Mouse (Mus musculus) midbrain, embryonic 15.5 days (tissue): Measurements from ENCODE around the gene Gli3. TPM values are rescaled to one million over a fixed set of nuclear protein-coding genes. Genes with fewer than 3 reads are reported as not detected.

Experiments used
- ATAC-seq: fragments of 200-750 bp; cut with Nextera tagmentation; replicated peaks from 2 replicates; pipeline ENCODE4 v1.8.0; 2017; ENCODE audit warnings: moderate TSS enrichment
- H3K27ac ChIP-seq: fragments of 300-500 bp; sonication (generic); 2 replicates; pipeline ENCODE4 v1.5.1; 2015; ENCODE audit warnings: mild to moderate bottlenecking, inconsistent platforms
- H3K27me3 ChIP-seq: fragments of 300-500 bp; sonication (generic); replicated peaks from 2 replicates; pipeline ENCODE4 v1.6.1; 2015; ENCODE audit warnings: inconsistent platforms
- H3K36me3 ChIP-seq: fragments of 300-500 bp; sonication (generic); replicated peaks from 2 replicates; pipeline ENCODE4 v1.6.1; 2015; ENCODE audit warnings: inconsistent platforms
- H3K4me1 ChIP-seq: fragments of 300-500 bp; sonication (generic); 2 replicates; pipeline ENCODE4 v1.6.1; 2015; ENCODE audit warnings: inconsistent platforms
- H3K4me2 ChIP-seq: fragments of 300-500 bp; sonication (generic); 2 replicates; pipeline ENCODE4 v1.6.1; 2015; ENCODE audit warnings: inconsistent platforms, mild to moderate bottlenecking, moderate library complexity
- H3K4me3 ChIP-seq: fragments of 300-500 bp; sonication (generic); 2 replicates; pipeline ENCODE4 v1.5.1; 2015; ENCODE audit warnings: mild to moderate bottlenecking, inconsistent platforms
- H3K9ac ChIP-seq: fragments of 300-500 bp; sonication (generic); 2 replicates; pipeline ENCODE4 v1.6.1; 2015; ENCODE audit warnings: mild to moderate bottlenecking, inconsistent platforms
- H3K9me3 ChIP-seq: fragments of 300-500 bp; sonication (generic); 2 replicates; pipeline ENCODE4 v1.6.1; 2016; ENCODE audit warnings: inconsistent platforms
- WGBS: fragments of 180-500 bp; shearing (Covaris S2); methylation state at CpG from one replicate; pipeline ENCODE4 v1.1.7; 2015; ENCODE audit warnings: mixed read lengths; 5-methylcytosine and 5-hydroxymethylcytosine counted together
- polyA plus RNA-seq: library from polyadenylated mRNA; unstranded; fragments of >200 nt; fragmentation: Nextera tagmentation; extraction: Ambion mirVana; gene quantifications from 2 replicates; pipeline ENCODE4 v1.2.1, GENCODE M21; 2015

Gli3 gene
- polyA plus RNA-seq, 1 experiment from 2014 or later = 7.7 TPM

DNA sequence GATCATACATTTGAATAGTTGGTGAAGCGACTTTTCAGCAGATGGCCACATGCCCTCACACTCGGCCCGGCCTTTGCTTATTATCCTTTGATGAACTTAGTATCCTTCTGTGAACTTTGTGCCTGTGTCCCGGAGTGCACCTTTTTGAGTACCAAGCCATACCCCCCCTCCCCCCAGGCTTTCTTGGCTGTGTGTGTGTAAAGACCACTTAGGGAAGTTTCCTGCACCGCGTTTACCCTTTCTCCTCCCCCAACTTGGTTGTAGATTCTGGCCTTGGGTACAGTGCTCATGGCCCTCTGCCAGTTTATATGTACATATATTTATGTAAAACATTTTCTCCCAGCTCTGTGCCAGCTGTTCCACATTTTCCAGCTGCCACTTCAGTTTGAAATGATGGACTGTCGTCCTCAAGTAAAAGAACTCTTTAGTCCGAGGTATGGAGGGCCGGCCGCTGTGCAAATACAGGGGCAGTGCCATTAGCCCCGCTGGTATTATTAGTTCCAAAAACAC lies 1.8 kb downstream of the Gli3 start:
- Histone ChIP-seq H3K27ac (peak overlapping the region; percentile 70; the same call in 1 of the 2 replicates), H3K36me3 (no peaks in the 10 kb centered on the region), H3K4me1 (peaks cover 37% of the 10 kb centered on the region), H3K4me2 (peak overlapping the region; percentile 90), H3K9ac (peak overlapping the region; percentile 47; the same call in 1 of the 2 replicates), H3K9me3 (no peaks in the 10 kb centered on the region), H3K27me3 (peaks cover 10% of the 10 kb centered on the region; the same call in 1 of the 2 replicates), H3K4me3 (peak overlapping the region; percentile 63)
- no peak for ATAC-seq
- WGBS = 1% methylated on average over 11 of the region's 11 CpGs

DNA sequence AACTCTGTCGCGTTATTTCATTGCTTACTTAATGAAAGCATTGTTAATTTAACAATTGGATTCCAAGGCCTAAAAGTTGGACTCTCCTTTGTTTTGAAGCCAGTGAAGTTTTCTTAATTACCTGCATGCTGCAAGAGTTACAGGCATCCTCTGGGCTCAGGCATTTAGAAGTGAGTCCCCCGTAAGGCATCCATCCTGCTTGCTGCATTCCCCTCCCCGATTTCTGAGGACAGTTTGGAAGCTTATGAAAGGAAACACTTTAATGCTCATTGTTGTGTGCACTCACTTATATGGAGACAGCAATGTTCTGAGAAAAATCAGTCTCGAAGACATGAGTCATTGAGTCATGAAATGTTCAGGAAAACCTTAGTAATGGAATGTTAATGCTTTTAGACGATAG lies 3.5 kb downstream of the Gli3 start:
- Histone ChIP-seq H3K9me3 (no peaks in the 10 kb centered on the region), H3K4me1 (peaks cover 45% of the 10 kb centered on the region), H3K4me2 (peak overlapping the region; percentile 90), H3K4me3 (peak overlapping the region; percentile 8), H3K36me3 (no peaks in the 10 kb centered on the region), H3K27me3 (0 out of 2 replicates have a peak, but pooled peaks cover 10% of the 10 kb centered on the region), H3K9ac (no peak overlapping the region), H3K27ac (no peak overlapping the region)
- 19% methylated on average over 6 of the region's 6 CpGs for WGBS
- no peak for ATAC-seq

GRCm38 (mm10) chr13:15467409-15467808 lies 4.4 kb downstream of the Gli3 start:
- Histone ChIP-seq H3K36me3 (no peaks in the 10 kb centered on the region), H3K27ac (no peak overlapping the region), H3K27me3 (0 out of 2 replicates have a peak, but pooled peaks cover 7% of the 10 kb centered on the region), H3K4me3 (no peak overlapping the region), H3K9me3 (no peaks in the 10 kb centered on the region), H3K4me1 (peaks cover 41% of the 10 kb centered on the region), H3K9ac (no peak overlapping the region), H3K4me2 (peak overlapping the region; percentile 90)
- WGBS = 15% methylated on average over 3 of the region's 3 CpGs
- ATAC-seq = no peak

DNA sequence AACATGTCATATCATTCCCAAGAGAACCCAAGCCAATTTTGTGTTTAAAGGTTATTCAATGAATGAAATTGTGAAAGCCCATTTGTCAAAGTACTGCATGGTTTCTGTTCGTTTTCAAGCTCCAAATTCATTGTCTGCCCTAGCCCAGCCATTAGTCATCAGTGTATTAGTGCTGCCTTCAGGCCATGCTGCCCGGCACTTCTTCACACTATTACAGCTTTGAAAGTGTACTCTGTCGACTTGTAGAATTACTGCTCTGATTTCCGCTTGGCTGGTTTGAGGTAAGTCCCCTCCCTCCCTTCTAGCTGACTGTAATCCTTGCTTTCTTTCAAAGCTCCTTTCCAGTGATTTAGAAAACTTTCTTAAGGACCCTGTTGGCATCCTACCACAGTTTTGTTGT lies 5.4 kb downstream of the Gli3 start:
- H3K9ac ChIP-seq = no peak overlapping the region
- H3K27ac ChIP-seq = no peak overlapping the region
- no peak for ATAC-seq
- peaks cover 33% of the 10 kb centered on the region for H3K4me1 ChIP-seq
- peak overlapping the region; percentile 90 for H3K4me2 ChIP-seq
- no peaks in the 10 kb centered on the region for H3K36me3 ChIP-seq
- 25% methylated on average over 4 of the region's 4 CpGs for WGBS
- H3K4me3 ChIP-seq = no peak overlapping the region
- H3K9me3 ChIP-seq = no peaks in the 10 kb centered on the region
- H3K27me3 ChIP-seq = 0 out of 2 replicates have a peak, but pooled peaks cover 3% of the 10 kb centered on the region

- Histone ChIP-seq H3K36me3 (no peaks in the 10 kb centered on the region), H3K9ac (no peak overlapping the region), H3K4me1 (peaks cover 20% of the 10 kb centered on the region), H3K27ac (no peak overlapping the region), H3K4me3 (no peak overlapping the region), H3K4me2 (no peak overlapping the region), H3K9me3 (no peaks in the 10 kb centered on the region), H3K27me3 (no peaks in the 10 kb centered on the region)
- no peak for ATAC-seq
- 54% methylated on average over 3 of the region's 3 CpGs for WGBS
Measured at GRCm38 (mm10) chr13:15470056-15470455, 7.0 kb downstream of the Gli3 start.

GRCm38 (mm10) chr13:15472712-15473111 lies 9.7 kb downstream of the Gli3 start:
- Histone ChIP-seq H3K27me3 (no peaks in the 10 kb centered on the region), H3K9me3 (no peaks in the 10 kb centered on the region), H3K4me2 (no peak overlapping the region), H3K36me3 (no peaks in the 10 kb centered on the region), H3K4me1 (peaks cover 16% of the 10 kb centered on the region; the same call in 1 of the 2 replicates), H3K9ac (no peak overlapping the region), H3K4me3 (no peak overlapping the region), H3K27ac (no peak overlapping the region)
- 67% methylated on average over 3 of the region's 3 CpGs for WGBS
- no peak for ATAC-seq

DNA sequence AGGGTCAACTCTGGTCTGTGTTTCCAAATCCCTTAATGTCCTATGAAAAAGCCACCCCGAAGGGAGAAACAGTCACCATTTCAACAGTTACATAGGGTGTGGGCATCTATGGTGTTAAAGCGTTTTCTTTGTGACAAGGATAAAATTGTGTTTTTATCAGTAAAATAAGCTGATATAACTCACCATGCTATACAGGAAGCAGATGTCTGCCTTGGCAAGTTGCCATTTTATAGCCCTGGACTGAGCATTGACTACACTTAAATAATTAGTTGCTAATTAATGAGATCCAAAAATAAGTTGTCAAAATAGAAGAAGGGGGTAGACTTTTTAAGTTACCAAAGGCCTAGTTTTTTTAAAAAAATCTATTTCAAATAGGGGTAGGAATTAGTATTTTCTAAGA lies 11.4 kb downstream of the Gli3 start:
- Histone ChIP-seq H3K9me3 (no peaks in the 10 kb centered on the region), H3K4me2 (no peak overlapping the region), H3K27me3 (no peaks in the 10 kb centered on the region), H3K4me3 (no peak overlapping the region), H3K9ac (no peak overlapping the region), H3K36me3 (no peaks in the 10 kb centered on the region), H3K27ac (no peak overlapping the region), H3K4me1 (peaks cover 8% of the 10 kb centered on the region; the same call in 1 of the 2 replicates)
- no peak for ATAC-seq
- 56% methylated on average over 2 of the region's 2 CpGs for WGBS

GRCm38 (mm10) chr13:15486033-15486891 lies 23.2 kb downstream of the Gli3 start:
- H3K36me3 ChIP-seq = no peaks in the 10 kb centered on the region
- no peaks in the 10 kb centered on the region for H3K27me3 ChIP-seq
- H3K4me3 ChIP-seq = no peak overlapping the region
- ATAC-seq = peak; percentile 73
- WGBS = 13% methylated on average over 14 of the region's 14 CpGs
- H3K9me3 ChIP-seq = no peaks in the 10 kb centered on the region
- peak overlapping the region; percentile 18; the same call in 1 of the 2 replicates for H3K27ac ChIP-seq
- H3K4me2 ChIP-seq = peak overlapping the region; percentile 2; the same call in 1 of the 2 replicates
- H3K9ac ChIP-seq = no peak overlapping the region
- peaks cover 17% of the 10 kb centered on the region; the same call in 1 of the 2 replicates for H3K4me1 ChIP-seq

DNA sequence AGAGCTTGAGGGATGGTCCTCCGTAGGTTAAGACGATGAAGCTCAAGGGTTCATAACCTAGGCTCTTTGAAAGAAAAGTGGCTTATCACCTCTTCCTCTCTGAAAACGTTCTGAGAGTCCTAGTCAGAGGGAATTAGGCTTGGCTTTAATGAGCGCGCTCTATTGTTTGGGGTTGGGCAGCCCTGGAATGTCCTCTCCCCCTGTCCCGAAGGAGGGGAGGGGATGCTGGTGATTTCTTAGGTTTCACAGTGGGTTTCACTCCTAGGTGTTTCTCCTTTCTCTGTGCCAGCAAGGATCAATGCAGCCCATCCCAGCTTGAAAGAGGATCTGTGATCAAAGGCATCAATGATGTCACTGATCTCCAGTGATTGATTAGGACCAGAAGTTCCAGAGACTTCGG lies 24.3 kb downstream of the Gli3 start:
- Histone ChIP-seq H3K9me3 (no peaks in the 10 kb centered on the region), H3K4me2 (no peak overlapping the region), H3K9ac (no peak overlapping the region), H3K27ac (no peak overlapping the region), H3K36me3 (no peaks in the 10 kb centered on the region), H3K4me1 (peaks cover 17% of the 10 kb centered on the region; the same call in 1 of the 2 replicates), H3K4me3 (no peak overlapping the region), H3K27me3 (no peaks in the 10 kb centered on the region)
- WGBS = 10% methylated on average over 7 of the region's 7 CpGs
- ATAC-seq = no peak

DNA sequence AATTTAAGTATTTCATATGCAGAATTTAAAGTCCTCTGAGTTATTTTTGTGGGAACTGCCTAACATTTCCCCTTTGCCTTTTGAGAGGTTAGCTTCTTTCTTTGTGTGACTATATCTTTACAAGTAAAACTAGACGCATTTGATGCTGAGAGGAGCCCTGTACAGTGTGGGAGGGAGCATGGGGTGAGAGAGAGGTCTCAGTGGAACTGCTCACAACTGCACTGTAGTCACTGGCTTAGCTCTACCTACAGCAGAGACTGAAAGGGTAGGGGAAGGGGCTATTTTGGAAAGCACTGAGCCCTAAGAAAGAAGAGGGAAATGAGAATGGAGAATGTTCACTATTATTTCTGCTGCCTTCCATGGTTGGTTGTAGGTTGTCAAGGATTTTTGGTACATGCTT lies 25.0 kb downstream of the Gli3 start:
- H3K4me2 ChIP-seq = no peak overlapping the region
- 27% methylated on average over 1 of the region's 1 CpGs for WGBS
- no peaks in the 10 kb centered on the region for H3K27me3 ChIP-seq
- H3K4me3 ChIP-seq = no peak overlapping the region
- peaks cover 17% of the 10 kb centered on the region; the same call in 1 of the 2 replicates for H3K4me1 ChIP-seq
- ATAC-seq = no peak
- no peaks in the 10 kb centered on the region for H3K36me3 ChIP-seq
- H3K9ac ChIP-seq = no peak overlapping the region
- no peaks in the 10 kb centered on the region for H3K9me3 ChIP-seq
- H3K27ac ChIP-seq = no peak overlapping the region

- WGBS = 88% methylated on average over 4 of the region's 4 CpGs
- no peak for ATAC-seq
- H3K4me2 ChIP-seq = no peak overlapping the region
Measured at GRCm38 (mm10) chr13:15495820-15496219, 32.8 kb downstream of the Gli3 start.

DNA sequence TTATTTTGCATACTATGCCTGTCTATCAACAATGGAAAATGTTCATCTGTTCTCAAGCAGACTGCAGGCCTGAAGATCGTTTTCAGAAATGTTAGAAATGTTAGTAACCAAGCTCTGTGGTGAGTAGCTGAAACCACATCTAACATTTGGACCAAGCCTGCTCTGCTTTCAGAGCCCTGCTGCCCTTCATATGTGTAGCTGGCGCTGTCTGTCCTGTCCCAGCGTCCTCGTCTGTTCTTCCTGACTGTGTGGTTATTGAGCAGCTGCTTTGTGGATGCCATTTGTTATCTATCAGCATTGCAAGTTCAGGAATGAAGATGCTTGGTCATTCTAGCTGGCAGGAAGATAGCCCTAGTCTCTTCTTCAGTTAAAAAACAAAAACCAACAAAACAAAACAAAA lies 35.3 kb downstream of the Gli3 start:
- H3K4me3 ChIP-seq = no peak overlapping the region

More at GRCm38 (mm10) chr13:15495820-15496219, 32.8 kb downstream of the Gli3 start:
- Histone ChIP-seq H3K27ac (no peak overlapping the region), H3K9ac (no peak overlapping the region), H3K9me3 (no peaks in the 10 kb centered on the region), H3K4me1 (no peaks in the 10 kb centered on the region), H3K4me3 (no peak overlapping the region), H3K27me3 (no peaks in the 10 kb centered on the region), H3K36me3 (no peaks in the 10 kb centered on the region)

More for the DNA sequence above, 35.3 kb downstream of the Gli3 start:
- Histone ChIP-seq H3K4me2 (no peak overlapping the region), H3K9me3 (no peaks in the 10 kb centered on the region), H3K4me1 (no peaks in the 10 kb centered on the region), H3K36me3 (no peaks in the 10 kb centered on the region), H3K27ac (no peak overlapping the region), H3K27me3 (no peaks in the 10 kb centered on the region), H3K9ac (no peak overlapping the region)
- 81% methylated on average over 4 of the region's 4 CpGs for WGBS
- ATAC-seq = no peak
